Mouse (Mus musculus): ENCODE results near the gene Rnf41. TPM values are rescaled to one million over a fixed set of nuclear protein-coding genes. Genes with fewer than 3 reads are reported as not detected.
A peak's percentile ranks its signal among the peaks of the same experiment; 100 is the strongest.

The Rnf41 gene
- polyA plus RNA-seq, 1 experiment from 2014 or later: 24.6 TPM

GRCm38 (mm10) chr10:128440407-128440806, 28.9 kb downstream of the Rnf41 start:
- peaks cover 4 to 6% of the 10 kb centered on the region in 2 experiments for H3K4me1 ChIP-seq (ENCODE audit: control insufficient read depth in 2 of 2, insufficient read depth in 2 of 2, low read length in 2 of 2)
- no peak overlapping the region for H3K27ac ChIP-seq (replicated peaks in 1 of 2; ENCODE audit: control insufficient read depth in 1 of 2, insufficient read depth in 1 of 2, low read depth in 2 of 2, low read length in 2 of 2)
- H3K4me3 ChIP-seq (ENCODE audit: control insufficient read depth in 1 of 2, insufficient read depth in 1 of 2, low read depth in 1 of 2, low read length in 2 of 2): no peak overlapping the region
- H3K9ac ChIP-seq (ENCODE audit: low read length): no peak overlapping the region
- no peaks in the 10 kb centered on the region for H3K27me3 ChIP-seq (ENCODE audit: control insufficient read depth, insufficient read depth, low read length)
- no peak for ATAC-seq (ENCODE audit: insufficient number of reproducible peaks, insufficient read depth, low FRiP score, low read depth)
- no peaks in the 10 kb centered on the region for H3K9me3 ChIP-seq (ENCODE audit: control insufficient read depth, low read length)
- peaks cover 64% of the 10 kb centered on the region for H3K36me3 ChIP-seq (ENCODE audit: control insufficient read depth, insufficient read depth, low read length)
- H3K4me2 ChIP-seq (ENCODE audit: low read length): no peak overlapping the region
- 59% methylated on average over 10 of the region's 10 CpGs for WGBS

GRCm38 (mm10) chr10:128441324-128442119, 30.1 kb downstream of the Rnf41 start:
- no peak overlapping the region for H3K27ac ChIP-seq (replicated peaks in 1 of 2; ENCODE audit: control insufficient read depth in 1 of 2, insufficient read depth in 1 of 2, low read depth in 2 of 2, low read length in 2 of 2)
- H3K9me3 ChIP-seq (ENCODE audit: control insufficient read depth, low read length): no peaks in the 10 kb centered on the region
- 90% methylated on average over 10 of the region's 10 CpGs for WGBS
- H3K9ac ChIP-seq (ENCODE audit: low read length): no peak overlapping the region
- peaks cover 52% of the 10 kb centered on the region for H3K36me3 ChIP-seq (ENCODE audit: control insufficient read depth, insufficient read depth, low read length)
- H3K4me2 ChIP-seq (ENCODE audit: low read length): no peak overlapping the region
- no peak overlapping the region for H3K4me3 ChIP-seq (ENCODE audit: control insufficient read depth in 1 of 2, insufficient read depth in 1 of 2, low read depth in 1 of 2, low read length in 2 of 2)
- no peaks in the 10 kb centered on the region for H3K4me1 ChIP-seq (ENCODE audit: control insufficient read depth in 2 of 2, insufficient read depth in 2 of 2, low read length in 2 of 2)
- no peaks in the 10 kb centered on the region for H3K27me3 ChIP-seq (ENCODE audit: control insufficient read depth, insufficient read depth, low read length)
- no peak for ATAC-seq (ENCODE audit: insufficient number of reproducible peaks, insufficient read depth, low FRiP score, low read depth)

GRCm38 (mm10) chr10:128442718-128443117, 31.3 kb downstream of the Rnf41 start:
- Histone ChIP-seq H3K27ac (replicated peaks in 1 of 2; ENCODE audit: control insufficient read depth in 1 of 2, insufficient read depth in 1 of 2, low read depth in 2 of 2, low read length in 2 of 2) (no peak overlapping the region), H3K36me3 (ENCODE audit: control insufficient read depth, insufficient read depth, low read length) (peaks cover 40% of the 10 kb centered on the region), H3K4me1 (ENCODE audit: control insufficient read depth in 2 of 2, insufficient read depth in 2 of 2, low read length in 2 of 2) (no peaks in the 10 kb centered on the region), H3K4me2 (ENCODE audit: low read length) (no peak overlapping the region), H3K4me3 (ENCODE audit: control insufficient read depth in 1 of 2, insufficient read depth in 1 of 2, low read depth in 1 of 2, low read length in 2 of 2) (no peak overlapping the region), H3K9me3 (ENCODE audit: control insufficient read depth, low read length) (no peaks in the 10 kb centered on the region), H3K9ac (ENCODE audit: low read length) (no peak overlapping the region), H3K27me3 (ENCODE audit: control insufficient read depth, insufficient read depth, low read length) (no peaks in the 10 kb centered on the region)
- WGBS: 84% methylated on average over 1 of the region's 1 CpGs
- no peak for ATAC-seq (ENCODE audit: insufficient number of reproducible peaks, insufficient read depth, low FRiP score, low read depth)

GRCm38 (mm10) chr10:128444354-128444753, 32.9 kb downstream of the Rnf41 start:
- no peak overlapping the region for H3K4me2 ChIP-seq (ENCODE audit: low read length)
- H3K36me3 ChIP-seq (ENCODE audit: control insufficient read depth, insufficient read depth, low read length): peaks cover 24% of the 10 kb centered on the region
- H3K9ac ChIP-seq (ENCODE audit: low read length): no peak overlapping the region
- no peaks in the 10 kb centered on the region for H3K27me3 ChIP-seq (ENCODE audit: control insufficient read depth, insufficient read depth, low read length)
- H3K4me3 ChIP-seq (ENCODE audit: control insufficient read depth in 1 of 2, insufficient read depth in 1 of 2, low read depth in 1 of 2, low read length in 2 of 2): no peak overlapping the region
- WGBS: 63% methylated on average over 6 of the region's 6 CpGs
- ATAC-seq (ENCODE audit: insufficient number of reproducible peaks, insufficient read depth, low FRiP score, low read depth): no peak
- no peaks in the 10 kb centered on the region for H3K4me1 ChIP-seq (ENCODE audit: control insufficient read depth in 2 of 2, insufficient read depth in 2 of 2, low read length in 2 of 2)
- no peak overlapping the region for H3K27ac ChIP-seq (replicated peaks in 1 of 2; ENCODE audit: control insufficient read depth in 1 of 2, insufficient read depth in 1 of 2, low read depth in 2 of 2, low read length in 2 of 2)
- H3K9me3 ChIP-seq (ENCODE audit: control insufficient read depth, low read length): no peaks in the 10 kb centered on the region

DNA sequence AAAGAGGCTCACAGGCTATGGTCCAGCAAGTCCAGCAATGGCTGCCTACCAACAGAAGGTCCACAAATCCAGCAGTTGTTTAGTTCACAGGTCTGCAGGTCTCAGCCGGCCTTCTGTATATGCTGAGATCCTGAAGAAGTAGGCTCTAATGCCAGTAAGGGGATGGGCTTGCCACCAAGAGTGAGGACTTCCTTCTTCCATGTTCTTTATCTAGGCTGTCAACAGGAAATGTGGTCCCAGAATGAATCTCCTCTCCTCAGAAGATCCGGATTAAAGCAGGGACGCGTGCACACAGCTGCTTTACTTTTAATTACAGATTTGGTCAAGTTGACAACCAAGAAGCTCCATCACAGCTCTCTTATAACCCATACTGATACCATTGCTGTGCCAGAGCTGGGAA, 34.0 kb downstream of the Rnf41 start:
- ATAC-seq (ENCODE audit: insufficient number of reproducible peaks, insufficient read depth, low FRiP score, low read depth): no peak
- Histone ChIP-seq H3K4me3 (ENCODE audit: control insufficient read depth in 1 of 2, insufficient read depth in 1 of 2, low read depth in 1 of 2, low read length in 2 of 2) (no peak overlapping the region), H3K27me3 (ENCODE audit: control insufficient read depth, insufficient read depth, low read length) (no peaks in the 10 kb centered on the region), H3K9ac (ENCODE audit: low read length) (no peak overlapping the region), H3K36me3 (ENCODE audit: control insufficient read depth, insufficient read depth, low read length) (peaks cover 14% of the 10 kb centered on the region), H3K27ac (replicated peaks in 1 of 2; ENCODE audit: control insufficient read depth in 1 of 2, insufficient read depth in 1 of 2, low read depth in 2 of 2, low read length in 2 of 2) (no peak overlapping the region), H3K4me1 (ENCODE audit: control insufficient read depth in 2 of 2, insufficient read depth in 2 of 2, low read length in 2 of 2) (no peaks in the 10 kb centered on the region), H3K4me2 (ENCODE audit: low read length) (no peak overlapping the region), H3K9me3 (ENCODE audit: control insufficient read depth, low read length) (no peaks in the 10 kb centered on the region)
- WGBS: 65% methylated on average over 4 of the region's 4 CpGs

- 77% methylated on average over 6 of the region's 6 CpGs for WGBS
- ATAC-seq (ENCODE audit: insufficient number of reproducible peaks, insufficient read depth, low FRiP score, low read depth): no peak
- Histone ChIP-seq H3K4me1 (ENCODE audit: control insufficient read depth in 2 of 2, insufficient read depth in 2 of 2, low read length in 2 of 2) (0 out of 4 replicates have a peak, but pooled peaks cover 0 to 3% of the 10 kb centered on the region in 2 experiments), H3K27me3 (ENCODE audit: control insufficient read depth, insufficient read depth, low read length) (no peaks in the 10 kb centered on the region), H3K9ac (ENCODE audit: low read length) (no peak overlapping the region), H3K9me3 (ENCODE audit: control insufficient read depth, low read length) (no peaks in the 10 kb centered on the region), H3K36me3 (ENCODE audit: control insufficient read depth, insufficient read depth, low read length) (no peaks in the 10 kb centered on the region), H3K4me2 (ENCODE audit: low read length) (no peak overlapping the region), H3K27ac (replicated peaks in 1 of 2; ENCODE audit: control insufficient read depth in 1 of 2, insufficient read depth in 1 of 2, low read depth in 2 of 2, low read length in 2 of 2) (no peak overlapping the region), H3K4me3 (ENCODE audit: control insufficient read depth in 1 of 2, insufficient read depth in 1 of 2, low read depth in 1 of 2, low read length in 2 of 2) (no peak overlapping the region)
Observed at GRCm38 (mm10) chr10:128451014-128451413, 39.6 kb downstream of the Rnf41 start.

DNA sequence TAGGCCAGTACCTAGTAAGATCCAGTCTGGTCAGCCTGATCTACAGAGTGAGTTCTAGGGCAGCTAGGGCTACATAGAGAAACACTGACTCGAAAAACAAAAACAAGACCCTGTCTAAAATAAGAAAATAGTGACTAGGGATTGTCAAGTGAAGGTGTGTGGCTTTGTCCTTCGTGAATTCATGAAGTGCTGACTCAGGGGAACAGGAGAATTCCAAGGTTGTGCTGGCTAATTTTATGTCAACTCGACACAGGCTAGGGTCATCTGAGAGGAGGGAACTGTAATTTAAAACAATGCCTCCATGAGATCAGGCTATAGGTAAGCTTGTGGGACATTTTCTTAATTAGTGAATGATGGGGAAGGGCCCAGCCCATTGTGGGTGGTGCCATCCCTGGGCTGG, 43.0 kb downstream of the Rnf41 start:
- Histone ChIP-seq H3K27me3 (ENCODE audit: control insufficient read depth, insufficient read depth, low read length) (no peaks in the 10 kb centered on the region), H3K4me1 (ENCODE audit: control insufficient read depth in 2 of 2, insufficient read depth in 2 of 2, low read length in 2 of 2) (0 out of 4 replicates have a peak, but pooled peaks cover 0 to 3% of the 10 kb centered on the region in 2 experiments), H3K27ac (replicated peaks in 1 of 2; ENCODE audit: control insufficient read depth in 1 of 2, insufficient read depth in 1 of 2, low read depth in 2 of 2, low read length in 2 of 2) (no peak overlapping the region), H3K9me3 (ENCODE audit: control insufficient read depth, low read length) (no peaks in the 10 kb centered on the region), H3K4me3 (ENCODE audit: control insufficient read depth in 1 of 2, insufficient read depth in 1 of 2, low read depth in 1 of 2, low read length in 2 of 2) (no peak overlapping the region), H3K4me2 (ENCODE audit: low read length) (no peak overlapping the region), H3K9ac (ENCODE audit: low read length) (no peak overlapping the region), H3K36me3 (ENCODE audit: control insufficient read depth, insufficient read depth, low read length) (no peaks in the 10 kb centered on the region)
- WGBS: 72% methylated on average over 3 of the region's 3 CpGs
- ATAC-seq (ENCODE audit: insufficient number of reproducible peaks, insufficient read depth, low FRiP score, low read depth): no peak

- Histone ChIP-seq H3K36me3 (ENCODE audit: control insufficient read depth, insufficient read depth, low read length) (no peaks in the 10 kb centered on the region), H3K27ac (replicated peaks in 1 of 2; ENCODE audit: control insufficient read depth in 1 of 2, insufficient read depth in 1 of 2, low read depth in 2 of 2, low read length in 2 of 2) (no peak overlapping the region), H3K4me1 (ENCODE audit: control insufficient read depth in 2 of 2, insufficient read depth in 2 of 2, low read length in 2 of 2) (peaks cover 0 to 6% of the 10 kb centered on the region in 2 experiments; a peak in 2 of 4 replicates), H3K27me3 (ENCODE audit: control insufficient read depth, insufficient read depth, low read length) (no peaks in the 10 kb centered on the region), H3K9ac (ENCODE audit: low read length) (no peak overlapping the region), H3K4me2 (ENCODE audit: low read length) (peak overlapping the region; percentile 32; the same call in 1 of the 2 replicates), H3K9me3 (ENCODE audit: control insufficient read depth, low read length) (no peaks in the 10 kb centered on the region), H3K4me3 (ENCODE audit: control insufficient read depth in 1 of 2, insufficient read depth in 1 of 2, low read depth in 1 of 2, low read length in 2 of 2) (no peak overlapping the region)
- ATAC-seq (ENCODE audit: insufficient number of reproducible peaks, insufficient read depth, low FRiP score, low read depth): no peak
- WGBS: 3% methylated on average over 6 of the region's 6 CpGs
Observed at GRCm38 (mm10) chr10:128455280-128455679, 43.8 kb downstream of the Rnf41 start.
